Mouse (Mus musculus) MEL (cell line): Measurements from ENCODE around the gene Gm10153. TPM values are rescaled to one million over a fixed set of nuclear protein-coding genes. Genes with fewer than 3 reads are reported as not detected.

Experiments used
- DNase-seq: peaks from one replicate; pipeline ENCODE4 v3.0.0; 2011; ENCODE audit warnings: low read depth, low spot score
- H3K27ac ChIP-seq: 2 replicates; pipeline ENCODE4 v1.5.1; 2012; ENCODE audit warnings: low read depth, mild to moderate bottlenecking, control low read depth, low read length, moderate library complexity; ENCODE audit not compliant: control insufficient read depth
- H3K27me3 ChIP-seq, 2 experiments: fragments of 150-350 bp in 1 of 2; sonication (generic) in 1 of 2; 2 replicates each; pipeline ENCODE4 v1.6.1; 2012; ENCODE audit warnings: low read length in 2 of 2, mild to moderate bottlenecking in 2 of 2, improper control_type of control experiment in 1 of 2, moderate library complexity in 1 of 2; ENCODE audit not compliant: insufficient read depth in 2 of 2, control insufficient read depth in 1 of 2
- H3K36me3 ChIP-seq, 2 experiments: 2 replicates each; pipeline ENCODE4 v1.6.1; 2012 to 2014; ENCODE audit warnings: low read length in 2 of 2, improper control_type of control experiment in 1 of 2, inconsistent platforms in 1 of 2, mild to moderate bottlenecking in 1 of 2; ENCODE audit not compliant: insufficient read depth in 2 of 2, control insufficient read depth in 1 of 2
- H3K4me1 ChIP-seq, 2 experiments: fragments of 150-350 bp in 1 of 2; sonication (generic) in 1 of 2; 2 replicates each; pipeline ENCODE4 v1.6.1; 2012; ENCODE audit warnings: low read length in 2 of 2, improper control_type of control experiment in 1 of 2, mild to moderate bottlenecking in 1 of 2; ENCODE audit not compliant: insufficient read depth in 2 of 2, control insufficient read depth in 1 of 2
- H3K4me3 ChIP-seq, 2 experiments: fragments of 150-350 bp in 1 of 2; sonication (generic) in 1 of 2; 2 replicates each; pipeline ENCODE4 v1.5.1; 2012; ENCODE audit warnings: low read depth in 2 of 2, low read length in 2 of 2, mild to moderate bottlenecking in 2 of 2, moderate library complexity in 2 of 2, control low read depth in 1 of 2, improper control_type of control experiment in 1 of 2; ENCODE audit not compliant: control insufficient read depth in 1 of 2, insufficient read depth in 1 of 2
- H3K79me2 ChIP-seq: 2 replicates; pipeline ENCODE4 v1.6.1; 2012; ENCODE audit warnings: mild to moderate bottlenecking, low read length, moderate library complexity; ENCODE audit not compliant: control insufficient read depth, poor library complexity, insufficient read depth
- H3K9ac ChIP-seq: 2 replicates; pipeline ENCODE4 v1.6.1; 2012; ENCODE audit warnings: low read depth, mild to moderate bottlenecking, control low read depth, low read length, moderate library complexity; ENCODE audit not compliant: control insufficient read depth, poor library complexity, severe bottlenecking
- H3K9me3 ChIP-seq: fragments of 150-350 bp; sonication (generic); replicated peaks from 2 replicates; pipeline ENCODE4 v1.6.1; 2012; ENCODE audit warnings: mild to moderate bottlenecking, low read length, improper control_type of control experiment, moderate library complexity; ENCODE audit not compliant: insufficient read depth
- BHLHE40 ChIP-seq: IDR thresholded peaks from 2 replicates; pipeline ENCODE4 v1.6.1; 2012; ENCODE audit warnings: low read depth, mild to moderate bottlenecking, inconsistent platforms, low read length, improper control_type of control experiment, borderline replicate concordance
- CHD1 ChIP-seq: IDR thresholded peaks from 2 replicates; pipeline ENCODE4 v1.6.1; 2012; ENCODE audit warnings: low read depth, mild to moderate bottlenecking, inconsistent platforms, low read length, improper control_type of control experiment
- CHD2 ChIP-seq: IDR thresholded peaks from 2 replicates; pipeline ENCODE4 v1.6.1; 2011; ENCODE audit warnings: low read length, improper control_type of control experiment
- CTCF ChIP-seq, 3 experiments: IDR thresholded peaks in 2 of 3; conservative IDR thresholded peaks in 1 of 3; 2 replicates each; pipeline ENCODE4 v1.5.1; 2011 to 2012; ENCODE audit warnings: low read length in 3 of 3, low read depth in 2 of 3, mild to moderate bottlenecking in 2 of 3, improper control_type of control experiment in 1 of 3, inconsistent platforms in 1 of 3, mixed read lengths in 1 of 3, moderate library complexity in 1 of 3; ENCODE audit not compliant: control insufficient read depth in 1 of 3, insufficient read depth in 1 of 3, poor library complexity in 1 of 3, severe bottlenecking in 1 of 3
- ELF1 ChIP-seq: IDR thresholded peaks from 2 replicates; pipeline ENCODE4 v1.6.1; 2014; ENCODE audit warnings: low read depth, mild to moderate bottlenecking, inconsistent platforms, low read length, improper control_type of control experiment, moderate library complexity
- GATA1 ChIP-seq: IDR thresholded peaks from 2 replicates; pipeline ENCODE4 v1.6.1; 2011; ENCODE audit warnings: low read depth, low read length, improper control_type of control experiment
- KAT2A ChIP-seq: conservative IDR thresholded peaks from 2 replicates; pipeline ENCODE4 v1.6.1; 2012; ENCODE audit warnings: low read depth, low read length, improper control_type of control experiment, inconsistent platforms
- MAX ChIP-seq: IDR thresholded peaks from 2 replicates; pipeline ENCODE4 v1.6.1; 2011; ENCODE audit warnings: low read length, improper control_type of control experiment
- NRF1 ChIP-seq: IDR thresholded peaks from 2 replicates; pipeline ENCODE4 v1.6.1; 2014; ENCODE audit warnings: low read depth, mild to moderate bottlenecking, inconsistent platforms, low read length, improper control_type of control experiment, moderate library complexity; ENCODE audit not compliant: poor library complexity, insufficient read depth, severe bottlenecking
- POLR2A ChIP-seq, 2 experiments: IDR thresholded peaks; 2 replicates each; pipeline ENCODE4 v1.6.1; 2011 to 2012; ENCODE audit warnings: low read length in 2 of 2, mild to moderate bottlenecking in 2 of 2, control low read depth in 1 of 2, improper control_type of control experiment in 1 of 2, low read depth in 1 of 2, moderate library complexity in 1 of 2; ENCODE audit not compliant: control insufficient read depth in 1 of 2, insufficient read depth in 1 of 2, poor library complexity in 1 of 2
- POLR2AphosphoS5 ChIP-seq: IDR thresholded peaks from 2 replicates; pipeline ENCODE4 v1.6.1; 2012; ENCODE audit warnings: low read depth, borderline replicate concordance, mild to moderate bottlenecking, inconsistent platforms, low read length, moderate library complexity, mixed read lengths
- SIN3A ChIP-seq: IDR thresholded peaks from 2 replicates; pipeline ENCODE4 v1.6.1; 2012; ENCODE audit warnings: low read length, improper control_type of control experiment, inconsistent platforms
- TAL1 ChIP-seq: IDR thresholded peaks from 2 replicates; pipeline ENCODE4 v1.6.1; 2012; ENCODE audit warnings: mild to moderate bottlenecking, inconsistent platforms, low read length, moderate library complexity, mixed read lengths
- TBP ChIP-seq: IDR thresholded peaks from 2 replicates; pipeline ENCODE4 v1.8.0; 2011; ENCODE audit warnings: low read depth, low read length, improper control_type of control experiment
- TCF12 ChIP-seq: IDR thresholded peaks from 2 replicates; pipeline ENCODE4 v1.6.1; 2014; ENCODE audit warnings: low read depth, mild to moderate bottlenecking, inconsistent platforms, low read length, improper control_type of control experiment, moderate library complexity
- polyA plus RNA-seq, 2 experiments: library from polyadenylated mRNA; stranded (reverse) in 1 of 2; unstranded in 1 of 2; fragments of >175 nt in 1 of 2; fragments of >200 nt in 1 of 2; gene quantifications; 2 replicates each; pipeline versions ENCODE4 v1.2.1 to v1.2.4; 2012; ENCODE audit warnings: low replicate concordance in 2 of 2, low read depth in 1 of 2; ENCODE audit not compliant: insufficient read length in 2 of 2, insufficient read depth in 1 of 2, missing spikeins in 1 of 2
- total RNA-seq: library from RNA; depleted of rRNA; stranded (reverse); fragments of 300-350 nt; gene quantifications from 2 replicates; pipeline ENCODE4 v1.2.3, GENCODE M21; 2012

Gm10153 gene
- total and polyA plus RNA-seq, 3 experiments: not detected

GRCm38 (mm10) chr7:142205488-142205887, 15.3 kb upstream of the Gm10153 start:
- Histone ChIP-seq H3K9me3 (no peaks in the 10 kb centered on the region), H3K4me3 (no peak overlapping the region), H3K36me3 (no peaks in the 10 kb centered on the region), H3K27me3 (peaks cover 3 to 7% of the 10 kb centered on the region in 2 experiments; a peak in 3 of 4 replicates), H3K4me1 (no peaks in the 10 kb centered on the region), H3K79me2 (no peaks in the 10 kb centered on the region), H3K27ac (no peak overlapping the region), H3K9ac (no peak overlapping the region)
- TF ChIP-seq TAL1 (no peak), ELF1 (no peak), CTCF (IDR thresholded peaks at IDR 0.05 in 2 of 3, conservative IDR thresholded peaks at IDR 0.05 in 1 of 3; ENCODE audit: control insufficient read depth in 1 of 3, insufficient read depth in 1 of 3, low read depth in 2 of 3, low read length in 3 of 3, poor library complexity in 1 of 3, severe bottlenecking in 1 of 3) (no peak), NRF1 (no peak), CHD2 (no peak)
- DNase-seq: no peak

- H3K4me1 ChIP-seq: no peaks in the 10 kb centered on the region
Measured at GRCm38 (mm10) chr7:142201064-142201463, 10.9 kb upstream of the Gm10153 start, which contains the start of gene Krtap5-3. Gene Krtap5-3 (plus strand): TSS chr7:142201364.

GRCm38 (mm10) chr7:142198748-142199147, 8.6 kb upstream of the Gm10153 start:
- no peaks in the 10 kb centered on the region for H3K36me3 ChIP-seq
- no peak for TF ChIP-seq TCF12
- TF ChIP-seq, all 39 proteins: peak for 0

More at GRCm38 (mm10) chr7:142201064-142201463, 10.9 kb upstream of the Gm10153 start, which contains the start of gene Krtap5-3:
- no peak within 1 kb of the TSS for H3K27ac ChIP-seq
- H3K27me3 ChIP-seq: no peaks in the 10 kb centered on the region; a peak in 2 of 4 replicates
- H3K9ac ChIP-seq: no peak within 1 kb of the TSS
- H3K36me3 ChIP-seq: no peaks in the 10 kb centered on the region
- no peaks in the 10 kb centered on the region for H3K79me2 ChIP-seq
- no peaks in the 10 kb centered on the region for H3K9me3 ChIP-seq
- TF ChIP-seq MAX: no peak
- TF ChIP-seq POLR2A (IDR thresholded peaks at IDR 0.05; ENCODE audit: control insufficient read depth in 1 of 2, insufficient read depth in 1 of 2, low read depth in 1 of 2, low read length in 2 of 2, poor library complexity in 1 of 2): no peak
- no peak for TF ChIP-seq KAT2A
- TF ChIP-seq TAL1: no peak
- TF ChIP-seq POLR2AphosphoS5: no peak
- no peak for TF ChIP-seq BHLHE40
- no peak for TF ChIP-seq GATA1
- no peak for TF ChIP-seq TBP
- no peak for TF ChIP-seq NRF1
- no peak for TF ChIP-seq SIN3A
- TF ChIP-seq CHD1: no peak
- no peak for DNase-seq
- no peak within 1 kb of the TSS for H3K4me3 ChIP-seq

More at GRCm38 (mm10) chr7:142198748-142199147, 8.6 kb upstream of the Gm10153 start:
- peak; percentile 2 for DNase-seq
- Histone ChIP-seq H3K4me3 (no peak overlapping the region), H3K9ac (no peak overlapping the region), H3K27me3 (peaks cover 0 to 2% of the 10 kb centered on the region in 2 experiments; a peak in 3 of 4 replicates), H3K9me3 (no peaks in the 10 kb centered on the region), H3K27ac (no peak overlapping the region), H3K4me1 (no peaks in the 10 kb centered on the region), H3K79me2 (no peaks in the 10 kb centered on the region)
